Comparison of ENCODE assay signal across 9 mouse cellular contexts in genomic region chr7:3332224-3332615, GRCm38 (mm10). TPM values are rescaled to one million over a fixed set of nuclear protein-coding genes. Genes with fewer than 3 reads are reported as not detected.
DNase-seq lines count a peak whose midpoint lies in the region; ATAC-seq and TF ChIP-seq lines count a peak whose summit lies in the region.
"Had no signal": no experiment of that assay in that cellular context is flagged by ENCODE, and none has a peak within 500 bp of the region (broad histone marks: within the 10 kb centered on the region; RNA-seq: fewer than 3 reads in every experiment).

No protein-coding gene starts in this region.

- no peak for TF ChIP-seq POLR2A in limb, embryonic 14.5 days (IDR thresholded peaks at IDR 0.05; ENCODE audit: borderline replicate concordance, extremely low read depth, insufficient read depth, insufficient read length)

- no peaks in the 10 kb centered on the region for H3K9me3 ChIP-seq in lung, embryonic 16.5 days (ENCODE audit: control insufficient read depth, low read length)
- no peaks in the 10 kb centered on the region for H3K9me3 ChIP-seq in limb, embryonic 14.5 days (ENCODE audit: control insufficient read depth, low read length)
- H3K9me3 ChIP-seq in stomach, embryonic 16.5 days (replicated peaks; ENCODE audit: control insufficient read depth, low read length), result no peaks in the 10 kb centered on the region

- no peaks in the 10 kb centered on the region for H3K36me3 ChIP-seq in lung, embryonic 16.5 days (ENCODE audit: control insufficient read depth, insufficient read depth, low read length)
- no peaks in the 10 kb centered on the region; the same call in 1 of the 2 replicates for H3K36me3 ChIP-seq in limb, embryonic 14.5 days (ENCODE audit: control insufficient read depth, insufficient read depth, low read length)
- no peaks in the 10 kb centered on the region for H3K36me3 ChIP-seq in stomach, embryonic 16.5 days (ENCODE audit: control insufficient read depth, insufficient read depth, low read length)

- peaks cover 18% of the 10 kb centered on the region for H3K27me3 ChIP-seq in lung, embryonic 16.5 days (ENCODE audit: control insufficient read depth, insufficient read depth, low read depth, low read length)
- no peaks in the 10 kb centered on the region for H3K27me3 ChIP-seq in limb, embryonic 14.5 days (ENCODE audit: control insufficient read depth, insufficient read depth, low read length)
- H3K27me3 ChIP-seq in stomach, embryonic 16.5 days (ENCODE audit: control insufficient read depth, insufficient read depth, low read length), result peaks cover 18% of the 10 kb centered on the region

- peak overlapping the region; percentile 52 for H3K9ac ChIP-seq in lung, embryonic 16.5 days (ENCODE audit: low read length)
- H3K9ac ChIP-seq in limb, embryonic 14.5 days (ENCODE audit: low read depth, low read length, severe bottlenecking), result peak overlapping the region; percentile 49
- peak overlapping the region; percentile 55 for H3K9ac ChIP-seq in stomach, embryonic 16.5 days (ENCODE audit: low read length)

- WGBS in lung, embryonic 16.5 days, result 0% methylated on average over 4 of the region's 4 CpGs
- 0% methylated on average over 4 of the region's 4 CpGs for WGBS in limb, embryonic 14.5 days
- WGBS in stomach, embryonic 16.5 days, result 2% methylated on average over 4 of the region's 4 CpGs

- H3K27ac ChIP-seq in lung, embryonic 16.5 days (ENCODE audit: low read length), result no peak overlapping the region
- peak overlapping the region; percentile 86 for H3K27ac ChIP-seq in limb, embryonic 14.5 days (replicated peaks; ENCODE audit: low read depth, low read length)
- H3K27ac ChIP-seq in stomach, embryonic 16.5 days (ENCODE audit: low read length), result peak overlapping the region; percentile 81

- H3K4me3 ChIP-seq in lung, embryonic 16.5 days (ENCODE audit: low read length), result peak overlapping the region; percentile 62
- peak overlapping the region; percentile 65 for H3K4me3 ChIP-seq in limb, embryonic 14.5 days (replicated peaks; ENCODE audit: low read length)
- peak overlapping the region; percentile 56 for H3K4me3 ChIP-seq in stomach, embryonic 16.5 days (replicated peaks; ENCODE audit: low read length)

- peak overlapping the region; percentile 59 for H3K4me2 ChIP-seq in lung, embryonic 16.5 days (ENCODE audit: low read depth, low read length)
- peak overlapping the region; percentile 47 for H3K4me2 ChIP-seq in limb, embryonic 14.5 days (replicated peaks; ENCODE audit: low read depth, low read length, severe bottlenecking)
- H3K4me2 ChIP-seq in stomach, embryonic 16.5 days (ENCODE audit: low read depth, low read length), result peak overlapping the region; percentile 57

- ATAC-seq in lung, embryonic 16.5 days (ENCODE audit: low read depth), result no peak
- ATAC-seq in limb, embryonic 14.5 days (ENCODE audit: low FRiP score, low read depth), result no peak
- ATAC-seq in stomach, embryonic 16.5 days (ENCODE audit: insufficient read depth, low FRiP score), result no peak

- DNase-seq in adrenal gland, postnatal 14 days, result peak; percentile 9
- no peak for DNase-seq in adrenal gland, postnatal 10 days
- no peak for DNase-seq in lung, postnatal 10 days
- no peak for DNase-seq in limb, embryonic 14.5 days (ENCODE audit: low spot score)
- DNase-seq in gastrocnemius, adult 8-10 months (ENCODE audit: low spot score in 2 of 2), result no peak
- DNase-seq in layer of hippocampus, adult 8-10 months (ENCODE audit: low spot score in 2 of 2), result no peak

- H3K4me1 ChIP-seq in lung, embryonic 16.5 days (replicated peaks; ENCODE audit: control insufficient read depth, insufficient read depth, low read length), result peaks cover 18% of the 10 kb centered on the region
- H3K4me1 ChIP-seq in limb, embryonic 14.5 days (ENCODE audit: control insufficient read depth, insufficient read depth, low read length), result peaks cover 13% of the 10 kb centered on the region; the same call in 1 of the 2 replicates
- no peaks in the 10 kb centered on the region for H3K4me1 ChIP-seq in stomach, embryonic 16.5 days (ENCODE audit: control insufficient read depth, insufficient read depth, low read length)

RNA-seq across cellular contexts. Expression of gene Cacng7, which starts 0.5 kb away (rescaled TPM):
- 7.3 and 10.9 TPM in 2 replicates for total RNA-seq in adrenal gland, postnatal 14 days (2021)
- 1 to 10 TPM; 8.8 to 9.4 TPM for total RNA-seq in adrenal gland, postnatal 10 days (2021)
- 0.24 and 0.55 TPM in 2 replicates for polyA plus RNA-seq in lung, embryonic 16.5 days (2015; fragmentation: Nextera tagmentation; extraction: Ambion mirVana)
- polyA plus RNA-seq in limb, embryonic 14.5 days (2012; rRNA removed), result 129 and 207 TPM in 2 replicates
- polyA plus RNA-seq in limb, embryonic 14.5 days (2014; fragmentation: Nextera tagmentation; extraction: Ambion mirVana), result 2.5 and 3.9 TPM in 2 replicates
- 0.96 and 1.4 TPM in 2 replicates for polyA plus RNA-seq in stomach, embryonic 16.5 days (2015; fragmentation: Nextera tagmentation; extraction: Ambion mirVana)
- 10 to 100 TPM in 3 of 4 experiments, 1 to 10 TPM in 1; 8.5 to 16.4 (median 13.6) TPM for total RNA-seq in gastrocnemius, adult 8-10 months (2022)
- total RNA-seq in layer of hippocampus, adult 8-10 months (2022), result 100 to 1,000 TPM; 131 to 139 (median 137) TPM
- total RNA-seq: megakaryocyte, adult 5-6 weeks had no signal

RNA-seq across cellular contexts. Expression of gene Prkcg, which starts 43.2 kb away (rescaled TPM):
- total RNA-seq in adrenal gland, postnatal 14 days (2021), result 2.1 and 2.3 TPM in 2 replicates
- total RNA-seq in adrenal gland, postnatal 10 days (2021), result 1 to 10 TPM; 1.6 to 2.6 TPM
- 0.24 and 0.58 TPM in 2 replicates for polyA plus RNA-seq in lung, embryonic 16.5 days (2015; fragmentation: Nextera tagmentation; extraction: Ambion mirVana)
- 1.6 and 1.7 TPM in 2 replicates for polyA plus RNA-seq in limb, embryonic 14.5 days (2012; rRNA removed)
- 0.17 and 0.35 TPM in 2 replicates for polyA plus RNA-seq in limb, embryonic 14.5 days (2014; fragmentation: Nextera tagmentation; extraction: Ambion mirVana)
- 0.32 and 1.1 TPM in 2 replicates for polyA plus RNA-seq in stomach, embryonic 16.5 days (2015; fragmentation: Nextera tagmentation; extraction: Ambion mirVana)
- total RNA-seq in gastrocnemius, adult 8-10 months (2022), result under 1 TPM; 0.29 to 0.94 (median 0.67) TPM
- 100 to 1,000 TPM; 458 to 553 (median 501) TPM for total RNA-seq in layer of hippocampus, adult 8-10 months (2022)

RNA-seq across cellular contexts. Expression of gene Myadm, which starts 43.3 kb away (rescaled TPM):
- total RNA-seq in adrenal gland, postnatal 14 days (2021), result 94.6 and 99.3 TPM in 2 replicates
- 100 to 1,000 TPM; 110 to 126 TPM for total RNA-seq in adrenal gland, postnatal 10 days (2021)
- polyA plus RNA-seq in lung, embryonic 16.5 days (2015; fragmentation: Nextera tagmentation; extraction: Ambion mirVana), result 142 and 151 TPM in 2 replicates
- 209 and 348 TPM in 2 replicates for polyA plus RNA-seq in limb, embryonic 14.5 days (2012; rRNA removed)
- 126 and 141 TPM in 2 replicates for polyA plus RNA-seq in limb, embryonic 14.5 days (2014; fragmentation: Nextera tagmentation; extraction: Ambion mirVana)
- 170 and 217 TPM in 2 replicates for polyA plus RNA-seq in stomach, embryonic 16.5 days (2015; fragmentation: Nextera tagmentation; extraction: Ambion mirVana)
- 10 to 100 TPM; 11.7 to 19.2 (median 14.7) TPM for total RNA-seq in gastrocnemius, adult 8-10 months (2022)
- 10 to 100 TPM; 57.2 to 68.4 (median 58.8) TPM for total RNA-seq in layer of hippocampus, adult 8-10 months (2022)

RNA-seq across cellular contexts. Expression of gene Cacng8, which starts 58.3 kb away (rescaled TPM):
- 2.8 and 4.3 TPM in 2 replicates for total RNA-seq in adrenal gland, postnatal 14 days (2021)
- 1 to 10 TPM; 2.5 to 3.3 TPM for total RNA-seq in adrenal gland, postnatal 10 days (2021)
- polyA plus RNA-seq in lung, embryonic 16.5 days (2015; fragmentation: Nextera tagmentation; extraction: Ambion mirVana), result 0.73 and 0.79 TPM in 2 replicates
- polyA plus RNA-seq in limb, embryonic 14.5 days (2012; rRNA removed), result 4.0 and 5.5 TPM in 2 replicates
- polyA plus RNA-seq in limb, embryonic 14.5 days (2014; fragmentation: Nextera tagmentation; extraction: Ambion mirVana), result 3.6 and 4.7 TPM in 2 replicates
- 0.74 and 1.1 TPM in 2 replicates for polyA plus RNA-seq in stomach, embryonic 16.5 days (2015; fragmentation: Nextera tagmentation; extraction: Ambion mirVana)
- total RNA-seq in gastrocnemius, adult 8-10 months (2022), result not detected
- total RNA-seq in layer of hippocampus, adult 8-10 months (2022), result 100 to 1,000 TPM; 331 to 354 (median 340) TPM
- total RNA-seq: megakaryocyte, adult 5-6 weeks had no signal

Comparison
In these comparisons a context has a peak if more than half of its experiments do, and no peak if none do; other contexts are left out.
1. RNA of gene Cacng7, which starts 0.5 kb away (total RNA-seq): 131 to 139 TPM in layer of hippocampus, adult 8-10 months; 8.5 to 16.4 TPM in gastrocnemius, adult 8-10 months, 8.8 to 9.4 TPM in adrenal gland, postnatal 10 days and 7.3 to 10.9 TPM in adrenal gland, postnatal 14 days; every median in the first group is over 4 times any median in the second.
2. RNA of gene Prkcg, which starts 43.2 kb away (total RNA-seq): 458 to 553 TPM in layer of hippocampus, adult 8-10 months; 1.6 to 2.6 TPM in adrenal gland, postnatal 10 days, 2.1 to 2.3 TPM in adrenal gland, postnatal 14 days and 0.29 to 0.94 TPM in gastrocnemius, adult 8-10 months; every median in the first group is over 100 times any median in the second.
3. Peak in every context shown above with its lines, with median percentiles within 50 percentile points of each other: H3K4me2 ChIP-seq, H3K4me3 ChIP-seq and H3K9ac ChIP-seq.